Mouse (Mus musculus) bone marrow, adult 2 months (tissue): ENCODE results near the gene Slamf6.

Source experiments
- CTCF ChIP-seq: fragments of 200-500 bp; IDR thresholded peaks from 2 replicates; pipeline ENCODE4 v1.5.1; 2011; ENCODE audit warnings: low read length, control low read depth; ENCODE audit not compliant: control insufficient read depth, insufficient read depth
- POLR2A ChIP-seq: fragments of 200-500 bp; IDR thresholded peaks from 2 replicates; pipeline ENCODE4 v1.6.1; 2011; ENCODE audit warnings: low read depth, mild to moderate bottlenecking, control low read depth, low read length, borderline replicate concordance; ENCODE audit not compliant: control insufficient read depth

DNA sequence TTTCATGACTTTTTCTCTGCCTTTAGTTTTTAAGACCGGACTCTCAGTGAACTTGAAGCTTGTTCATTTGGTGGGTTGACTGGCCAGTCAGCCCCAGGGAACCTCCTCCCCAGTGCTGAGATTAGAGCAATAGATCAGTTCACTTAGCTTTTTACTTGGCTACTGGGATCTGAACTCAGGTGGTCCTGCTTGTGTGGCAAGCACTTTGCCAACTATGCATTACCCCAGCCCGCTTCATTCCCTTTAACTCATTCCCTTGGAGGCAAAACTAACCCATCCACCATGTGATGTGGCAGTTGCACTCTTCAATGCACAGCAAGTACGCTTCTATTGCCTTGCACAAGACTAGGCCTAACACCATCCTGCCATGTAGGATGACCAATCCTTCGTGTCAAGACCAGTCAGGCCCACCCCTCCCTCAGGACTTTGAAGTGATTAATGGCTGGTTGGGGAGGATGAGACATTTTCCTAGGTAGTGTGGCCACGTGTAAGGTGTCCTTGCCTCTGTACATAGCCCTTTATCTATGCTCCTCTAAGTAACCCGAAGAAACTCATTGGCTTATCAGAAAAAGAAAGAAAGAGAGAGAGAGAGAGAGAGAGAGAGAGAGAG lies 2.7 kb downstream of the Slamf6 start:
- TF ChIP-seq CTCF (no peak), POLR2A (no peak)
